Mouse (Mus musculus): Measurements from ENCODE around the gene Txndc15. TPM values are rescaled to one million over a fixed set of nuclear protein-coding genes. Genes with fewer than 3 reads are reported as not detected.

The Txndc15 gene
- total and polyA plus RNA-seq, 3 experiments, result 53.5 to 81.2 (median 72.3) TPM

- DNase-seq, result no peak
These were observed 16.3 kb downstream of the Txndc15 start for GRCm38 (mm10) chr13:55730716-55731115.

- no peak for DNase-seq
These were observed 17.7 kb downstream of the Txndc15 start for GRCm38 (mm10) chr13:55732121-55732520.

DNA sequence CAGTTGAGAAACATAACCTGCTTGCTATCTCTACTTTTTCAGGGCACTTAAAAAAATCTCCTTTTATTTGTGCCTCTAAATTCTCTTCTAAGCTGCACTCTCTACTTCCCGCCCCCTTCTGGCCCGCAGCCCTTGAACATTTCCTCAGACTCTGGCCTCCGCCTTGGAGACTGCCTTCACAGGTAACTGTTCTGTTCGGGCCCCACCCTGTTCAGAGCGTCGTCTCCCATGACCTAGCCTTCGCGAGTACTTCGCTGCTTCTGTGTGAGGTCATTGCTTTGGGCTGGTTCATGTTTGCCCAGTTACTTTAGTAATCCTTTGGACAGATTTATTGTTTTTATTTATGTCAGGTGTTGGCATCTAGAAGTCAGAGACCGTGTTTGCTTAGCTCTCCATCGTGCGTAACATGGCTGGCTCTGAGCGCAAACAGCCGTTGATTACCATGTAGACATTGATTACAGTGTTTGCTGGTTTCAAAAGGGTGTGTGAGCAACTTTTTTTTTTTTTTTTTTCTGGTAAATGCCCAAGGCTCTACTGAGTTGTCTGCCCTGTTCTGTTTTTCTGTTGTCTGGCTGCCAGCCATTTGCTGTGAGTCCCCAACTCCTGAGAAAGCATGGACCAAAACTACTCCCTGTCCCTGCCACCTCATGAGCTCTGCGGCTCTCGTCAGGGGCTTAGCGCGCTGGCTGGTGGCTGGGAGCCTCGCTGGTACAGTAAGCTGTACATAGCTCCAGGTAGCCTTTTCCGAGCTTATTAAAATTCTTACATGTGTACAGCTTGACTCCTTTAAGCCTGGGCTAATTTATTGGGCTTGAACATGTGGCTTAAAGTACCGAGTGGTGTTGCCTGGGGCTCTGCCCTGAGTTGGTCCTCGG is 19.4 kb downstream of the Txndc15 start:
- DNase-seq, result no peak

DNA sequence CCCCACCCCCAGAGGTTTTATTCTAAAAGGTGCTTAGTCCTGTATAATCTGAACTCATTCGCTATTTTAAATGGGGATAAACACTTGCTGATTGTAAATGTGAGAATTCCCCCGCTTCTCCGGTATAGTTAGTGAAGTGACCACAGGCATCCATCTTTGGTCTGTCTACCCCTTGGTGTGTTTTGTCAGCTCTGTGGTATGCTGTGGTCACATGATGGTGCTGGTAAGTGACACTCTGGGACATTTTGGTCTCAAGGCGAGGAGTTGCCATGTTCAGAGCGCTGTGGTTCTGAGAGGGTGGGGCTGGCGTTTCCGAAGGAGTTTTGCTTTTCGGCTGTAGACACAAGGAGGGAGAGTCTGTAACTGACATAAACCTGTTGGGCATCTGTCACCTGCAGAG is 23.4 kb downstream of the Txndc15 start:
- no peak for DNase-seq

DNA sequence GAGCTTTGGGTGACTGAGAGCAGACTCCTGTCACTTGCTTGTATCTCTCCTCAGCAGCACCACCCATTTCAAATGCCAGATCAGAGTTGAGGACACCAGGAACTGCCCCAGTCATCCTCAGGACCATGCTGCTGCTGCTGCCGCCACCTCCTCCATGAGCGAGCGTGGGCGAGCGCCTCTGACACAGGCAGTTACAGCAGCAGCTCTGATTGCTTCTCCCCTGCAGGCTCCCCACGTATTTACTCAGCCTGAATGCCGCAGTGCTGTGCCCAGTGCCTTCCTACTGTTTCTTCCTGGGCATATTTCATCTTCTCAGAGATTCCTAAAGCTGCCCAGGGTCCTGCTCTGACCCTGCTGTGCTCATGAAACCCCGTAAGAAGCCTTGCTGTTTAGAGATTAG is 27.9 kb downstream of the Txndc15 start:
- DNase-seq, result no peak

- DNase-seq, result no peak
These were observed 39.9 kb downstream of the Txndc15 start for GRCm38 (mm10) chr13:55754380-55754779.

- no peak for DNase-seq
These were observed 42.3 kb downstream of the Txndc15 start for GRCm38 (mm10) chr13:55756789-55757188.

GRCm38 (mm10) chr13:55757645-55758044 is 43.2 kb downstream of the Txndc15 start:
- no peak for DNase-seq

DNA sequence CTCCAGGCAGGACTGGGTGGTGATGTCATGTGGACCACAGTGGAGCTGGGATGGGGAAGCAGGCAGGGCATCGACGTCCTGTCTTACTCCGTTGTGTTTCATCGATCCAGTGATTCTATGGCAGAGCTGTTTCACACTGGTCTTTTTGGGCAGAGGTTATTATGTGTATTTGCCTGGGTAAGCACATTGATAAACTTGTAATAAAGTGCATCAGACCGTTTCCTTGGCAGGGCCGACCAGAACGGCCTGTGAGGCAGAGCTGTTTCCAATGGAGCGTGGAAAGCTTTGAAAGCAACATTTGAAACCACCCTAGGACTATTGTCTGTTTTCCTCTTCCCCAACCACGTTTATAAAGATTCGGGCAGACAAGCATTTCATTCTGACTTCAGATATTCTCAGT is 46.1 kb downstream of the Txndc15 start:
- DNase-seq, result no peak

GRCm38 (mm10) chr13:55761486-55761885 is 47.0 kb downstream of the Txndc15 start:
- DNase-seq, result no peak

GRCm38 (mm10) chr13:55774352-55774751 is 59.9 kb downstream of the Txndc15 start:
- no peak for DNase-seq

DNA sequence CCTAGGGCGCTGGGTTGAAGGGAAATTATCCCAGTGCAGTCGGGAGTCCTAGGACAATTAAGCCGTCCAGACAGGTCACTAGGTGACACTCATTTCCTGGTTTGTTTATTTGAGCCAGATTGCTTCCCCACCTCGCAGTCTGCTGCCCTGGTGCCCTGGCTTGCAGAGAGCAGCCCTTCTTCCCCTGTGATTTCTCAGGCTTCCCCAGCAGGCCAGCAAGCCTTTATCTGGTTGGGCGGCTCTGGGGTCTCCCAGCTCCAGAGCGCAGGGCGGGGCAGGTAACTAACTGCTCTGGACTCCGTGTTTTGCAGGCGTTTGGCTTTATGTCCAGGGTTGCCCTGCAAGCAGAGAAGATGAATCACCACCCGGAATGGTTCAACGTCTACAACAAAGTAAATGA is 60.6 kb downstream of the Txndc15 start:
- DNase-seq, result no peak

Other genes starting within 250 kb of the Txndc15 start
- gene Dbn1, start 226.5 kb upstream of the Txndc15 start, total RNA-seq (2021), result 10 to 100 TPM; 12.6 to 25.9 TPM
- 41.5 and 44.1 TPM in 2 replicates for gene Dbn1, start 226.5 kb upstream of the Txndc15 start, polyA plus RNA-seq (2012; rRNA removed)
- gene Pdlim7, start 201.0 kb upstream of the Txndc15 start, total RNA-seq (2021), result 10 to 100 TPM; 15.2 to 19.5 TPM
- gene Pdlim7, start 201.0 kb upstream of the Txndc15 start, polyA plus RNA-seq (2012; rRNA removed), result 45.2 and 52.4 TPM in 2 replicates
- 1 to 10 TPM; 3.8 to 4.9 TPM for gene Dok3, start 185.4 kb upstream of the Txndc15 start, total RNA-seq (2021)
- gene Dok3, start 185.4 kb upstream of the Txndc15 start, polyA plus RNA-seq (2012; rRNA removed), result 11.8 and 13.9 TPM in 2 replicates
- gene Ddx41, start 178.0 kb upstream of the Txndc15 start, total RNA-seq (2021), result 10 to 100 TPM; 44.6 to 53.4 TPM
- 56.6 and 57.3 TPM in 2 replicates for gene Ddx41, start 178.0 kb upstream of the Txndc15 start, polyA plus RNA-seq (2012; rRNA removed)
- 10 to 100 TPM; 32.0 to 41.2 TPM for gene Fam193b, start 143.5 kb upstream of the Txndc15 start, total RNA-seq (2021)
- gene Fam193b, start 143.5 kb upstream of the Txndc15 start, polyA plus RNA-seq (2012; rRNA removed), result 99.6 and 110 TPM in 2 replicates
- gene Tmed9, start 140.9 kb upstream of the Txndc15 start, total RNA-seq (2021), result 100 to 1,000 TPM; 127 to 184 TPM
- gene Tmed9, start 140.9 kb upstream of the Txndc15 start, polyA plus RNA-seq (2012; rRNA removed), result 54.9 and 71.9 TPM in 2 replicates
- 10 to 100 TPM; 13.0 to 13.7 TPM for gene B4galt7, start 114.8 kb upstream of the Txndc15 start, total RNA-seq (2021)
- 20.9 and 22.7 TPM in 2 replicates for gene B4galt7, start 114.8 kb upstream of the Txndc15 start, polyA plus RNA-seq (2012; rRNA removed)
- 10 to 100 TPM; 30.9 to 32.4 TPM for gene Caml, start 91.6 kb upstream of the Txndc15 start, total RNA-seq (2021)
- gene Caml, start 91.6 kb upstream of the Txndc15 start, polyA plus RNA-seq (2012; rRNA removed), result 12.9 and 13.2 TPM in 2 replicates
- gene Ddx46, start 79.6 kb upstream of the Txndc15 start, total RNA-seq (2021), result 10 to 100 TPM; 33.6 to 40.4 TPM
- gene Ddx46, start 79.6 kb upstream of the Txndc15 start, polyA plus RNA-seq (2012; rRNA removed), result 6.8 and 9.1 TPM in 2 replicates
- gene B230219D22Rik, start 21.5 kb upstream of the Txndc15 start, total RNA-seq (2021), result 10 to 100 TPM; 51.3 to 61.4 TPM
- gene B230219D22Rik, start 21.5 kb upstream of the Txndc15 start, polyA plus RNA-seq (2012; rRNA removed), result 16.5 and 19.5 TPM in 2 replicates
- gene Pcbd2, start 12.7 kb downstream of the Txndc15 start, total RNA-seq (2021), result 10 to 100 TPM; 73.8 to 81.6 TPM
- gene Pcbd2, start 12.7 kb downstream of the Txndc15 start, polyA plus RNA-seq (2012; rRNA removed), result 16.0 and 16.1 TPM in 2 replicates
- gene Catsper3, start 69.9 kb downstream of the Txndc15 start, total RNA-seq (2021), result under 1 TPM in 1 of 2 experiments, not detected in 1; 0.45 TPM
- 0.10 and 0.17 TPM in 2 replicates for gene Catsper3, start 69.9 kb downstream of the Txndc15 start, polyA plus RNA-seq (2012; rRNA removed)
- gene Pitx1, start 121.5 kb downstream of the Txndc15 start, total RNA-seq (2021), result not detected
- 0.07 TPM in 1 of 2 replicates, not detected in the other for gene Pitx1, start 121.5 kb downstream of the Txndc15 start, polyA plus RNA-seq (2012; rRNA removed)